Mouse (Mus musculus) activated CD4-positive, CD25-positive, alpha-beta regulatory T cell, adult 4 months (primary cell): Measurements from ENCODE around the gene Gm39566. TPM values are rescaled to one million over a fixed set of nuclear protein-coding genes. Genes with fewer than 3 reads are reported as not detected.

ENCODE experiments used
- ATAC-seq: one replicate; pipeline ENCODE4 v1.8.0; 2017
- polyA plus RNA-seq, 2 experiments: library from polyadenylated mRNA; unstranded; fragments of 100-300 nt; shearing (Covaris generic); gene quantifications; one replicate each; pipeline ENCODE4 v1.2.1; 2017

Gm39566 gene
- polyA plus RNA-seq, 2 experiments from 2014 or later, result 0.08 TPM; not detected in 1

DNA sequence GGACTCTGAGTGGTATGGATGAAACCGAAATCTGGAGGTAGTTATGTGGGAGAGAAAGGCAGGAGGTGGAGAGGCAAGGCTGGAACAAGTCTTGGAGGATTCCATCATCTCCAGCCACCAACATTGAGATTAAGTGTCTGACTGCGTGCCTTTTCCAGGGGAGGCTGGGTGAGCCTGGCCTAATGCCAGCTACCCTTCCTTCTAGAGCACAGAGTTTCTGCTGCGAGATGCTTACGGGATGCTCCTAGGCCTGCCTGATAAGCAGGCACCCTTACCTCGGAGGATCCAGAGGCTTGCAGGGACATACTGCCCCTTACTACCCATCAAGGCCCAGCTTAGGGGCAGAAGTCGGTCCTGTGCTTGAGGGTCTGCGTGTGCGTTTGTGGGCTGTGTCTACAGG lies 18.5 kb upstream of the Gm39566 start:
- ATAC-seq, result no peak

DNA sequence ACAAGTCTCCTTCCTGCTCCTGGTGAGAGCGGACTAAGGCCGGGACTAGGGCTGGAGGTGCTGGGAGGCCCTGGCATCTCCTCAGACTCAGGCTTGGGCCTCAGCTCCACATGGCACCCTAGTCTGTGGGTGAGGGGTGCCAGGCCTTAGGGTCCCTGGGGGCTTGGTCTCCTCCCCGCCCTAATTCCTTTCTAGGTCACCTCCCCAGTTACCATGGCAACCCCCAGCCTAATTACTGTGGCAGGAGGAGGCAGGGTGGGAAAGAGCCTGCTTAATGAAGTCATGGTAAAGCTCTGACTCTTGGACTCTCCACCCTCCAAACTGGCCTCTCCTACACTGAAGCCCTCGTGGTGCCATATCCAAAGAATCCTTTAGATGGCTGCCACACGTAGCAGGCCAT lies 13.7 kb upstream of the Gm39566 start:
- ATAC-seq, result no peak

- no peak for ATAC-seq
Observed at GRCm38 (mm10) chr11:69823456-69823855, 8.4 kb upstream of the Gm39566 start.

GRCm38 (mm10) chr11:69822080-69822479 lies 7.0 kb upstream of the Gm39566 start, which contains the start of gene Spem1:
Spem1 (minus strand) TSS chr11:69822180.
- no peak for ATAC-seq

DNA sequence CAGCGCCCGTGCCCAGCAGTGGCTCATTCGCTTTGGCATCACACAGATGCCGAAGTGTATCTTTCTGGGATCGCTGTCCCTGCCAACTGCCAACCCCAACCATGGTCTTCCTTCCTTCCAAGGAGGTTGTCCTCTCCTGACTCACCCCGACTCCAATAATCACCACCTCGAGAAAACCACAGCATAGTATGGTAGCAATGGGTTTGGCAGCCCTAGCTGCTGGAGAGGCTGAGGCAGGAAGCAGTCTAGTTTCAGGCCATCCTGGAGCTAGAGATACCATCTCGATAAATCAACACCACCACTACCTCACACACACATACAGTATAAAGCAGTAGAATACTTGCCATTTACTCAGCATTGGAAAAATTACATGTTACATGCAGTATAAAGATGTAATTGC lies 3.8 kb upstream of the Gm39566 start:
- no peak for ATAC-seq

DNA sequence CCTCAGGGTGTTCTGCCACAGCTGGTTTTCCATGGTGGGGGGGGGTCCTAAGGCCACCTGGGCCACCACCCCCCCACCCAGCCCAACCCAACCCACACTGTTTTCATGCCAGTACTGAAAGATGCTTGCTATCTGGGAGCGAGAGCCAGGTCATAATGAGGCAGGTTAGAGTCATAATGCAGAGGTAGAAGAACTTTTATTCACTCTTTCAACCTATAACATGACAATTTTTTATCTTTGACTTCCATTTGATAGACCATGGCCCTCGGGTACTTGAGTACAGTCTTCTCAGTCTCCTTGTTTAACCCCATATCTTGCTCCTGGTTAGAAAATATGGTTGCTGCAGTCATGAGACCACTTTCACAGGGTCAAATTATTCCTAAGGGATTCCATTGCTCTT lies 3.3 kb upstream of the Gm39566 start, which contains the start of gene Spem2:
Spem2 (minus strand) TSS at position 101 of the 400 bp plus-strand sequence.
- ATAC-seq, result no peak

- no peak for ATAC-seq
Observed at GRCm38 (mm10) chr11:69816520-69816919, 1.4 kb upstream of the Gm39566 start.

DNA sequence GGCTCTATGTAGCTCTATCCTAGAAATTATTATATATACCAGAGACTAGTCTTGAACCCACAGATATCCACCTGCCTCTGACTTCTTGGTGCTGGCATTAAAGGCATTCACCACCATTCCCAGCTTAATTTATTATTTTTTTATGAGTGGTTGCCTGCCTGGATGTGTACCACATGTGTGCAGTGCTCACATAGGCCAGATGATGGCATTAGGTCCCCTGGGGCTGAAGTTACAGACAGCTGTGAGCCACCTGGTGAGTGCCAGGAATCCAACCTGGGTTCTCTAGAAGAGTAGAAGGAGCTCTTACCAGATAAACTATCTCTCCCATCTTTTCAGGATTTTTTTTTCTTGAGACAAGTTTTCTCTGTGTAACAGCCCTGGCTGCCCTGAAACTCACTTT lies 4.8 kb downstream of the Gm39566 start:
- no peak for ATAC-seq

DNA sequence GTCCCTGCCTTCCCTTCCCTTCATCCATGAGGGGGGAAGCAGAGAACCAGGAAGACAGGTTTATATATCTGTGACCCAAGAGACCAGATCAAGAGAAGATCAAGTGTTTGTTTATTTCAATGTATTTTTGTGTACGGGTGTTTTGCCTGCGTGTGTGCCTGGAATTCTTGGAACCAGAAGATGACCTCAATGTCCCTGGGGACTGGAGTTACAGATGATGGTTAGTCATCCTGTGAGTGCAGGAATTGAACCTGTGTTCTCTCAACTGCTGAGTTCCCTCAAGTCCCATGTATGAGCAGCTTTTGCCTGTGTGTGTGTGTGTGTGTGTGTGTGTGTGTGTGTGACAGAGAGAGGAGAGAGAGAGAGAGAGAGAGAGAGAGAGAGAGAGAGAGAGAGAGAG lies 7.5 kb downstream of the Gm39566 start:
- no peak for ATAC-seq

DNA sequence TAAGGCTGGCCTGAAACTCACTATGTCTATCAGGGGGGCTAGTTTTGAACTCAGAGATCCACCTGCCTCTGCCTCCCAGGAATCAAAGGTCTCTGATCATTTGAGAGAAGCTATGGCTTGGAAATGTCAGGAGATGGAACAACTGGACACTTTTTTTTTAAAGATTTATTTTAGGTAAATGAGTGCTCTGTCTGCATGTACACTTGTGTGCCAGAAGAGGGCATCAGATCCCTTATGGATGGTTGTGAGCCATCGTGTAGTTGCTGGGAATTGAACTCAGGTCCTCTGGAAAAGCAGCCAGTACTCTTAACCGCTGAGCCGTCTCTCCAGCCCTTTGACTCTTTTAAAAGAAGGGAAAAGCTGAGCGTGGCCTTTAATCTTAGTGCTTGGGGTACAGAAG lies 8.7 kb downstream of the Gm39566 start:
- no peak for ATAC-seq

- ATAC-seq, result no peak
Observed at GRCm38 (mm10) chr11:69804972-69805909, 9.9 kb downstream of the Gm39566 start, which contains the start of gene Tmem102. Tmem102 (minus strand) TSS chr11:69805624.

- ATAC-seq, result no peak
Observed at GRCm38 (mm10) chr11:69804652-69804940, 10.5 kb downstream of the Gm39566 start.

DNA sequence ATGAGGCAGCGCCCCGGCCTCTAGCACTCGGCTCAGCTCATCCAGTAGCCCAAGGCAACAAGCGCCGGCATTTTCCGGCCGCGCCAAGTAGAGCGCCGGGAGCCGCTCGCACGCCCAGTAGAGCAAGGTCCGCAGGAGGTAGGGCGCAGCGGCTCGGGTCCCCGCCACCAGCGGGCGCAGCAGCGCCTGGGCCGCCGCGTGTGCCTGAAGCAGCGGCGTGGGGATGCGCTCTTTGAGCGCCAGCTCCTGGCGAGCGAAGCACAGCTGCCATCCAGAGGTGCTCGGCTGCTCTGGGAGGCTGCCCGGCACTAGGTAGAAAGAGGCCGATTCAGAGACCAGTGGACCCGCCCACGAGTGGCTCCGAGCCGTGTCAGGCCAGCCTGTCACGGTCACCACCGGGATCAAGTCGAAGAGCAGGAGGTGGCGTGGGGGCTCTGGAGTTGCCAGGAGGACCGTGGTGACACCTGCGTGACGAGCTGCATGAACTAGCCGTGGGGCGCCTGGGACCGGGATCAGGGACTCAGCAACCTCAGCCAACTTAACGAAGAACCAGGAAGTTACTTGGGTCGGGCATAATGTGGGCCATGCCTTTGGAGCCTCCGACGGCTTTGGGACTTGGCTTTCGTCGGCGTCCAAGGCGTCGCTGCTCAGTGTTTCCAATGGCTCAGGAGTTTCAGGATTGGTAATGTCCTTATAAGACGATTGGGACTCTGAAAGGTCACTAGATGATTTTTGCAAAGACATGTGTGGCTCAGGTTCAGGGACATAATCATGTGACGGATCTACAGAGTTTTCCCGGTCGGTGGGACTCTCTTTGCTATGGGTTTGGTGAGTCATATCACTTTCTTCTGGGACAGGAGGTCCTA lies 11.1 kb downstream of the Gm39566 start:
- peak; percentile 62 for ATAC-seq

GRCm38 (mm10) chr11:69803328-69803727 lies 11.8 kb downstream of the Gm39566 start:
- ATAC-seq, result no peak

DNA sequence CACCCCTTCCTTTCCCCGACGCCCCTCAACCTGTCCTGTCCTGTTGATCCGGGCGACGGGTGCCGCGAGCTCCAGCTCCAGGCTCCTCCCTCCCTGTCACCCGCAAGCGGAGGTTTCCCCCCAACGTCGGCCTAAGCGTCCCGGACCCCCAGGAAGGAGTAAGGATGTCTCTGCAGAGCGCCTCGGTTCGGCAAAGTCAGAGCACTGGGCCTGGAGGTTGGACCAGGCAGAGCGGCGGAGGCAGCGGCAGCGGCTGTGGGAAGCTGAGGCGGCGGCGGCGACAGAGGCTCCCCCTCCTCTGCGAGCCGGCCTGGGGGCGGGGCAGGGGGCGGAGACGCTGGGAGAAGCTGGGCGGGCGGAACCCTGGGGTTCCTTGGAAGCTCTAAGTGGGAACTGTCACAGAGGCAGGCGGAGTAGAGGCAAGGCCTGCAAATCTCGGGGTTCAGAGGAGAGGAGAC lies 12.4 kb downstream of the Gm39566 start:
- peak; percentile 32 for ATAC-seq

- ATAC-seq, result no peak
Observed at GRCm38 (mm10) chr11:69801379-69801977, 13.6 kb downstream of the Gm39566 start, which contains the start of gene Fgf11. Fgf11 (minus strand) TSS chr11:69801857.

DNA sequence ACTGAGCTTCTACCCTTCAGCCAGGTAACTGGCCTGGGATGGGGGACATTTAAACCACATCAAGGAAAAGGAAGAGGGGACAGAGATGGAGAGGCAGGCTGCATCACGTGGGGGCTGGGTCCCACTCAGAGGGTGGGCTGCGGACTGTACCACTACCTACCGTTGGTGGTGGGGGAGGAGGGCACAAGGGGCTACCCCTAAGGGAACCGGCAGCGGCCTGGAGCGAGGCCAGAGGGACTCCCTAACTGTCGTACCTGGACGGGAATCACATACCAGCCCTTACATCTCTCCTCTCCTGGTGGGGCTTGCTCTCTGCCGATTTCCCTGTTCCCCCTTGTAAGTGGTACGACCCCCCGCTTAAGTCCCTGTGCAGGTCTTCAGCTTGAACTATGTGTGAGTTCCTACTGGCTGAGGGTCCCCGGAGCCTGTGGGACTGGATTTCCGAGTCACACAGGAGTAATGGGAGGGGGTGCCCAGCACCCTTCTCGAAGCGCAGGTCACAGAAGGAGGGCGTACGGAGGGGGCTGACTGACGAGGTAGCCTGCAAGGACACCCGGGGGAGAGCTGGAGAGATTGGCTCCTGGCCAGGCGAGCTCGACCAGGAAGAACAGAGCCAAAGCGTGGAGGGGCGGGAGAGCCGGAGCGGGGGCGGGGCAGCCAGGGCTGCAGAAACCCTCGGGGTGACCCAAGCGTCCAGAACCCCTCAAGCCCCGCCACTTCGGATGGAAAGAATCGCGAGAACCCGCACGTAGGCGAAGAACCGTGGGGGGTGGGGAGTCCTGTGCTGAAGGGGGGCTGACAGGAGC lies 14.5 kb downstream of the Gm39566 start:
- no peak for ATAC-seq

DNA sequence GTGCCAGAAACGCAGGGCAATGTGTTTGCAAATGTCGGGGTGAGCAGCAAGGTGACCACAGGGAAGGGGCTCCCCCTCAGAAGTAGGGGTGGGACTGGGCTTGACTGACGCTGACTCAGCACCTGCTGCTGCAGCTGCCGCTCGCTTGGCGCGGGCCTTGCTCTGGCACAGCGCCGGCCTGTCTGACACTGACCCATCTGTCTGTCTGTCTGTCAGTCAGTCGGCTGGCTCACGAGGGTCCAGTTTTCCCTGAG lies 15.0 kb downstream of the Gm39566 start:
- no peak for ATAC-seq

GRCm38 (mm10) chr11:69799394-69800137 lies 15.5 kb downstream of the Gm39566 start:
- ATAC-seq, result no peak

DNA sequence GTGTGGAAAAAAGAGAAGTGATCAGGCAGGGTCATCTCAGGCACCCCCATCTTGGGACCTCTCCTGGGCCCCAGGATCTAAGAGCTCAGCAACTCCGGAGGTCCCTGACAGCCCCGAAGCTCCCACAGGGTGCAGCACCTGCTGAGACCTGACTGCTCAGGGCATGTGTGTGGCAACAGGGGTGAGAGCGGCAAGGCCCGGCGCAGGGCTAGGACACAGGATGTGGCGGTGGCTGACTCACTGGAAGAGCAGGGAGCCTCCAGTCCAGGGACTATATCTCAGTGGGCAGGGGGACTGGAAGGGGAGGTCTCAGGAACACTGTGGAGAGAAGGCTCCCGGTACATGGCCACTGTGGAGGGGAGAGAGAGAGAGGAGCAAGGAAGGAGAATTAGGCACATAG lies 17.2 kb downstream of the Gm39566 start:
- no peak for ATAC-seq

- no peak for ATAC-seq
Observed at GRCm38 (mm10) chr11:69795983-69796435, 19.1 kb downstream of the Gm39566 start.
